Mouse (Mus musculus) lung, postnatal 0 days (tissue): ENCODE measurements around the gene Magi1. TPM values are rescaled to one million over a fixed set of nuclear protein-coding genes. Genes with fewer than 3 reads are reported as not detected.

ENCODE experiments used
- ATAC-seq: fragments of 200-750 bp; cut with Nextera tagmentation; 2 replicates; pipeline ENCODE4 v1.8.0; 2017; ENCODE audit warnings: moderate library complexity
- DNase-seq: peaks from one replicate; pipeline ENCODE4 v3.0.0-alpha.2; 2016; ENCODE audit warnings: low spot score
- H3K27ac ChIP-seq: fragments of 300-500 bp; sonication (generic); 2 replicates; pipeline ENCODE4 v1.5.1; 2014; ENCODE audit warnings: antibody characterized with exemption, mild to moderate bottlenecking, low read length, mixed read lengths
- H3K27me3 ChIP-seq: fragments of 300-500 bp; sonication (generic); replicated peaks from 2 replicates; pipeline ENCODE4 v1.6.1; 2014; ENCODE audit warnings: low read length, mixed read lengths; ENCODE audit not compliant: insufficient read depth
- H3K36me3 ChIP-seq: fragments of 300-500 bp; sonication (generic); 2 replicates; pipeline ENCODE4 v1.6.1; 2014; ENCODE audit warnings: low read length, mixed read lengths; ENCODE audit not compliant: insufficient read depth
- H3K4me1 ChIP-seq: fragments of 300-500 bp; sonication (generic); 2 replicates; pipeline ENCODE4 v1.6.1; 2014; ENCODE audit warnings: antibody characterized with exemption, low read depth, low read length, mixed read lengths; ENCODE audit not compliant: insufficient read depth
- H3K4me2 ChIP-seq: fragments of 300-500 bp; sonication (generic); replicated peaks from 2 replicates; pipeline ENCODE4 v1.6.1; 2014; ENCODE audit warnings: low read depth, mild to moderate bottlenecking, low read length, moderate library complexity, mixed read lengths
- H3K4me3 ChIP-seq: fragments of 300-500 bp; sonication (generic); 2 replicates; pipeline ENCODE4 v1.5.1; 2014; ENCODE audit warnings: low read depth, low read length
- H3K9ac ChIP-seq: fragments of 300-500 bp; sonication (generic); replicated peaks from 2 replicates; pipeline ENCODE4 v1.6.1; 2014; ENCODE audit warnings: low read depth, mild to moderate bottlenecking
- H3K9me3 ChIP-seq: fragments of 300-500 bp; sonication (generic); 2 replicates; pipeline ENCODE4 v1.6.1; 2016; ENCODE audit warnings: low read length, mixed read lengths
- CTCF ChIP-seq: IDR thresholded peaks from 2 replicates; pipeline ENCODE4 v1.5.1; 2016; ENCODE audit warnings: antibody characterized with exemption, mild to moderate bottlenecking
- EP300 ChIP-seq: IDR thresholded peaks from 2 replicates; pipeline ENCODE4 v1.6.1; 2016; ENCODE audit warnings: antibody characterized with exemption, mild to moderate bottlenecking, control low read depth
- WGBS: fragments of 180-500 bp; shearing (Covaris S2); extraction: QIAGEN DNeasy Blood & Tissue Kit; methylation state at CpG from one replicate; pipeline ENCODE4 v1.1.7; 2014; 5-methylcytosine and 5-hydroxymethylcytosine counted together
- polyA plus RNA-seq: library from polyadenylated mRNA; unstranded; fragments of >200 nt; fragmentation: Nextera tagmentation; extraction: Ambion mirVana; gene quantifications from 2 replicates; pipeline ENCODE4 v1.2.1, GENCODE M21; 2015

Gene Magi1
- polyA plus RNA-seq, 1 experiment from 2014 or later, result 10.7 TPM

- Histone ChIP-seq H3K36me3 (no peaks in the 10 kb centered on the region), H3K4me1 (peaks cover 9% of the 10 kb centered on the region; the same call in 1 of the 2 replicates), H3K27ac (peak overlapping the region; percentile 79), H3K27me3 (no peaks in the 10 kb centered on the region), H3K9me3 (no peaks in the 10 kb centered on the region), H3K9ac (no peak overlapping the region), H3K4me3 (no peak overlapping the region), H3K4me2 (no peak overlapping the region)
- peak; percentile 87 for DNase-seq
- TF ChIP-seq EP300, result peak; percentile 98
- TF ChIP-seq CTCF, result no peak
- 17% methylated on average over 5 of the region's 5 CpGs for WGBS
- ATAC-seq, result peak; percentile 83
These were observed 80.0 kb downstream of the Magi1 start for GRCm38 (mm10) chr6:94203642-94204145.

- Histone ChIP-seq H3K4me2 (no peak overlapping the region), H3K27me3 (no peaks in the 10 kb centered on the region), H3K27ac (peak overlapping the region; percentile 79), H3K36me3 (no peaks in the 10 kb centered on the region), H3K9me3 (no peaks in the 10 kb centered on the region), H3K4me3 (no peak overlapping the region), H3K4me1 (peaks cover 9% of the 10 kb centered on the region; the same call in 1 of the 2 replicates), H3K9ac (no peak overlapping the region)
- peak; percentile 94 for TF ChIP-seq EP300
- peak; percentile 27; the same call in 1 of the 2 replicates for TF ChIP-seq CTCF
- WGBS, result 89% methylated on average over 2 of the region's 2 CpGs
- ATAC-seq (no peak), DNase-seq (peak; percentile 47)
These were observed 81.8 kb downstream of the Magi1 start for GRCm38 (mm10) chr6:94201940-94202339.

- DNase-seq (peak; percentile 57), ATAC-seq (peak; percentile 40)
- H3K27me3 ChIP-seq, result no peaks in the 10 kb centered on the region
- H3K27ac ChIP-seq, result peak overlapping the region; percentile 79
- H3K4me1 ChIP-seq, result peaks cover 9% of the 10 kb centered on the region; the same call in 1 of the 2 replicates
- H3K9me3 ChIP-seq, result no peaks in the 10 kb centered on the region
- TF ChIP-seq EP300, result peak; percentile 95
- no peak for TF ChIP-seq CTCF
- WGBS, result 21% methylated on average over 3 of the region's 3 CpGs
- no peak overlapping the region for H3K4me2 ChIP-seq
- no peaks in the 10 kb centered on the region for H3K36me3 ChIP-seq
- H3K9ac ChIP-seq, result no peak overlapping the region
- H3K4me3 ChIP-seq, result no peak overlapping the region
These were observed 82.8 kb downstream of the Magi1 start for GRCm38 (mm10) chr6:94200910-94201309.

GRCm38 (mm10) chr6:94199696-94200095 lies 84.0 kb downstream of the Magi1 start:
- ATAC-seq (no peak), DNase-seq (no peak)
- Histone ChIP-seq H3K4me3 (no peak overlapping the region), H3K27ac (0 out of 2 replicates have a peak overlapping the region, but pooled peaks have one; percentile 57), H3K36me3 (no peaks in the 10 kb centered on the region), H3K9me3 (no peaks in the 10 kb centered on the region), H3K9ac (no peak overlapping the region), H3K4me1 (peaks cover 14% of the 10 kb centered on the region; the same call in 1 of the 2 replicates), H3K27me3 (no peaks in the 10 kb centered on the region), H3K4me2 (no peak overlapping the region)
- WGBS, result 74% methylated on average over 2 of the region's 2 CpGs
- TF ChIP-seq EP300, result peak; percentile 46; the same call in 1 of the 2 replicates
- no peak for TF ChIP-seq CTCF

- Histone ChIP-seq H3K4me1 (peaks cover 17% of the 10 kb centered on the region; the same call in 1 of the 2 replicates), H3K9me3 (no peaks in the 10 kb centered on the region), H3K4me3 (no peak overlapping the region), H3K4me2 (no peak overlapping the region), H3K36me3 (no peaks in the 10 kb centered on the region), H3K27ac (no peak overlapping the region), H3K27me3 (no peaks in the 10 kb centered on the region), H3K9ac (no peak overlapping the region)
- DNase-seq, result no peak
- ATAC-seq, result no peak
- 55% methylated on average over 1 of the region's 1 CpGs for WGBS
- TF ChIP-seq CTCF (no peak), EP300 (no peak)
These were observed 85.9 kb downstream of the Magi1 start for GRCm38 (mm10) chr6:94197831-94198230.

GRCm38 (mm10) chr6:94195303-94195911 lies 88.3 kb downstream of the Magi1 start:
- H3K9ac ChIP-seq, result no peak overlapping the region
- TF ChIP-seq EP300 (peak; percentile 63), CTCF (no peak)
- DNase-seq, result peak; percentile 73
- peaks cover 23% of the 10 kb centered on the region; the same call in 1 of the 2 replicates for H3K4me1 ChIP-seq
- no peak overlapping the region for H3K4me3 ChIP-seq
- no peaks in the 10 kb centered on the region for H3K27me3 ChIP-seq
- ATAC-seq, result peak; percentile 69
- no peaks in the 10 kb centered on the region for H3K9me3 ChIP-seq
- H3K4me2 ChIP-seq, result 0 out of 2 replicates have a peak overlapping the region, but pooled peaks have one; percentile 12
- no peaks in the 10 kb centered on the region for H3K36me3 ChIP-seq
- peak overlapping the region; percentile 35; the same call in 1 of the 2 replicates for H3K27ac ChIP-seq
- WGBS, result 53% methylated on average over 14 of the region's 14 CpGs
